In the genomic region with DNA sequence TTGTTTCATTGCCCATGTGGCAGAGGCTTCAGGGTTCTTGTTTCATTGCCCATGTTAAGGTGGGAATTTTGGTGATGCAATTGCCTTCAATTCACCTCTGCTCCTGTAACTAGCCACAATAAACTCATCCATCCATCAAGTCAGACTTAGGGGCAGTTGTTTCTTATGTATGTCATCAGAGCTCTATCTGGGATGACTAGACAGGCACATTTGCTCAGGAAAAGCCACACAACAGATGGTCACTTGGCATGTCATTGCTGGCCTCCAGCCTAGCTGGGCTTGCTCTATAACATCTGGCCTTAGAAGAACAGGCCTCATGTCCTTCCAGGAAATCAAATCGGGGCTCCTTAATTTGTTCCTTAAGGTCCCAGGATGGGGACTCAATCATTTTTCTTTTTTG, we compare ENCODE assay signal across 15 mouse cellular contexts.
DNase-seq lines count a peak whose midpoint lies in the region; ATAC-seq and TF ChIP-seq lines count a peak whose summit lies in the region.
"Had no signal": no experiment of that assay in that cellular context is flagged by ENCODE, and none has a peak within 500 bp of the region (broad histone marks: within the 10 kb centered on the region; RNA-seq: fewer than 3 reads in every experiment).

No protein-coding gene starts in this region.

- intact Hi-C loops in gastrocnemius, postnatal 36 days (cut with DNase I): no loop called here
- intact Hi-C loops in left cerebral cortex, adult 2 months (cut with DNase I): no loop called here

- TF ChIP-seq CTCF in hindbrain, postnatal 0 days (IDR thresholded peaks at IDR 0.05; ENCODE audit: low read depth): no peak
- TF ChIP-seq CTCF in left cerebral cortex, adult 2 months (IDR thresholded peaks at IDR 0.05): no peak

- DNase-seq in hindbrain, postnatal 0 days (ENCODE audit: low spot score): peak; percentile 45
- no peak for DNase-seq in hindbrain, embryonic 14.5 days (ENCODE audit: low spot score)
- peak; percentile 56 for DNase-seq in NIH3T3 (ENCODE audit: low read depth)
- peak; percentile 26 to 35 for DNase-seq in gastrocnemius, postnatal 36 days
- DNase-seq in lung, postnatal 10 days: peak; percentile 46
- DNase-seq in yolk sac, embryonic 10.5 days (ENCODE audit: low spot score): no peak
- DNase-seq in left cerebral cortex, adult 2 months (ENCODE audit: extremely low spot score in 1 of 2, low spot score in 2 of 2): no peak
- DNase-seq: thymus, postnatal 25 days had no signal

- no peak overlapping the region for H3K4me2 ChIP-seq in hindbrain, postnatal 0 days (ENCODE audit: low read depth, low read length)
- no peak overlapping the region for H3K4me2 ChIP-seq in hindbrain, embryonic 14.5 days (replicated peaks)
- H3K4me2 ChIP-seq: embryonic facial prominence, embryonic 15.5 days; forebrain, embryonic 12.5 days had no signal

- H3K9me3 ChIP-seq in hindbrain, postnatal 0 days (ENCODE audit: low read length): no peaks in the 10 kb centered on the region
- no peaks in the 10 kb centered on the region for H3K9me3 ChIP-seq in hindbrain, embryonic 14.5 days (ENCODE audit: control insufficient read depth, low read length)
- H3K9me3 ChIP-seq: embryonic facial prominence, embryonic 15.5 days; forebrain, embryonic 12.5 days had no signal

- no peak overlapping the region for H3K9ac ChIP-seq in hindbrain, postnatal 0 days (replicated peaks; ENCODE audit: low read length)
- H3K9ac ChIP-seq in hindbrain, embryonic 14.5 days: no peak overlapping the region
- H3K9ac ChIP-seq: embryonic facial prominence, embryonic 15.5 days; forebrain, embryonic 12.5 days had no signal

- no peak overlapping the region for H3K27ac ChIP-seq in hindbrain, postnatal 0 days
- no peak overlapping the region for H3K27ac ChIP-seq in hindbrain, embryonic 14.5 days
- H3K27ac ChIP-seq in left cerebral cortex, adult 2 months: no peak overlapping the region
- H3K27ac ChIP-seq: embryonic facial prominence, embryonic 15.5 days; forebrain, embryonic 12.5 days; stomach, postnatal 0 days had no signal

- no peaks in the 10 kb centered on the region for H3K4me1 ChIP-seq in hindbrain, postnatal 0 days (ENCODE audit: insufficient read depth, low read length)
- no peaks in the 10 kb centered on the region for H3K4me1 ChIP-seq in hindbrain, embryonic 14.5 days (replicated peaks; ENCODE audit: control insufficient read depth, insufficient read depth, low read length)
- H3K4me1 ChIP-seq: embryonic facial prominence, embryonic 15.5 days had no signal

- no peak for ATAC-seq in hindbrain, postnatal 0 days
- ATAC-seq in hindbrain, embryonic 14.5 days (ENCODE audit: low FRiP score): no peak
- no peak for ATAC-seq in monocyte, adult 5-6 weeks (replicated peaks; ENCODE audit: insufficient number of reproducible peaks, low FRiP score, low TSS enrichment, poor library complexity, severe bottlenecking)
- ATAC-seq: activated CD4-positive, CD25-positive, alpha-beta regulatory T cell, adult 4 months; inflammation-experienced regulatory T-cells, adult 6 months had no signal

- no peaks in the 10 kb centered on the region for H3K27me3 ChIP-seq in hindbrain, postnatal 0 days (ENCODE audit: insufficient read depth, low read length)
- H3K27me3 ChIP-seq in hindbrain, embryonic 14.5 days (ENCODE audit: control insufficient read depth, insufficient read depth, low read length): peaks cover 3% of the 10 kb centered on the region; the same call in 1 of the 2 replicates
- H3K27me3 ChIP-seq: CH12.LX; embryonic facial prominence, embryonic 15.5 days; forebrain, embryonic 12.5 days had no signal

- 78% methylated on average over 1 of the region's 1 CpGs for WGBS in hindbrain, postnatal 0 days
- 81% methylated on average over 1 of the region's 1 CpGs for WGBS in hindbrain, embryonic 14.5 days

- H3K4me3 ChIP-seq in hindbrain, postnatal 0 days (ENCODE audit: low read length): no peak overlapping the region
- H3K4me3 ChIP-seq in hindbrain, embryonic 14.5 days (replicated peaks; ENCODE audit: low read length): no peak overlapping the region
- H3K4me3 ChIP-seq in left cerebral cortex, adult 2 months: no peak overlapping the region
- H3K4me3 ChIP-seq: embryonic facial prominence, embryonic 15.5 days; forebrain, embryonic 12.5 days had no signal

- H3K36me3 ChIP-seq in hindbrain, postnatal 0 days (ENCODE audit: insufficient read depth, low read length): no peaks in the 10 kb centered on the region
- no peaks in the 10 kb centered on the region for H3K36me3 ChIP-seq in hindbrain, embryonic 14.5 days (replicated peaks; ENCODE audit: control insufficient read depth, insufficient read depth)
- H3K36me3 ChIP-seq: embryonic facial prominence, embryonic 15.5 days; forebrain, embryonic 12.5 days had no signal

Comparison
In these comparisons a context has a peak if more than half of its experiments do, and no peak if none do; other contexts are left out.
1. DNase-seq: peak in hindbrain, postnatal 0 days (single experiment), NIH3T3 (single experiment), gastrocnemius, postnatal 36 days (2 of 2) and lung, postnatal 10 days (single experiment); none in hindbrain, embryonic 14.5 days (single experiment), yolk sac, embryonic 10.5 days (single experiment) and left cerebral cortex, adult 2 months (0 of 2).